Mouse (Mus musculus) cerebral cortex, adult 2 months (tissue): ENCODE results near the gene Srcap.

Experiments
- WGBS: fragments of 180-500 bp; shearing (Covaris S2); methylation state at CpG from one replicate; pipeline ENCODE4 v1.1.7; 2018; 5-methylcytosine and 5-hydroxymethylcytosine counted together

The Srcap gene

GRCm38 (mm10) chr7:127511808-127512230 lies at the start of gene Srcap:
Gene Srcap (plus strand): TSS chr7:127511983.
- WGBS, result under 1% methylated on average over 37 of the region's 37 CpGs

DNA sequence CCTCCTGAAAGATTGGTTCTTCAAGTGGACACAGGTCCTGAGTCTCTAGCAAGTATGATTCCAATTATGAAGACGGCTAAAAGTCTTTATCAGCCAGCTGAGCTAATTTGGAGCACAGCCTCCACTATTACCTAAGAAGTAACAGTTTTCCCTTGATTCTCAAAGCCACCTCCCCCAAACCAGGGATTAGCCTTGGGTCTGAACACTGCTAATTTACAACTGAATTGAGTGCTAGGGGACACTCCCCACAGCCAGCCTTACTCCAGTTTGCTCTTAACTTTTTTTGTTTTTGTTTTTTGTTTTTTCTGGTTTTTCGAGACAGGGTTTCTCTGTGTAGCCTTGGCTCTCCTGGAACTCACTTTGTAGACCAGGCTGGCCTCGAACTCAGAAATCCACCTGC lies 46.6 kb upstream of the Srcap start:
- WGBS, result 89% methylated on average over 3 of the region's 3 CpGs

DNA sequence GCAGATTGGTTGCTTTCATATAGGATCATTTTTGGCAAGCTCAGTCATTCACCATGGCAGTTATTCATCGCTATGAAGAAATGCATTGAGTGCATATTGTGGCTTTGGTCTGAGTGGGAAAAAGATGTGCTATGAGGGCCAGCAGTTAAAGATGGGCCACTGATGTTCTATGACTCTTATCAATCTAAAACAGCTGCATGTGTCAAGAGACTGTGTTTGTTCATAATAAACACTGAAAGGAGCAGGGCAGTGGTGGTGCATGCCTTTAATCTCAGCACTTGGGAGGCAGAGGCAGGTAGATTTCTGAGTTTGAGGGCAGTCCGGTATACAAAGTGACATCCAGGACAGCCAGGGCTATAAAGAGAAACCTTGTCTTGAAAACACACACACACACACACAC lies 46.1 kb upstream of the Srcap start:
- 95% methylated on average over 2 of the region's 2 CpGs for WGBS

DNA sequence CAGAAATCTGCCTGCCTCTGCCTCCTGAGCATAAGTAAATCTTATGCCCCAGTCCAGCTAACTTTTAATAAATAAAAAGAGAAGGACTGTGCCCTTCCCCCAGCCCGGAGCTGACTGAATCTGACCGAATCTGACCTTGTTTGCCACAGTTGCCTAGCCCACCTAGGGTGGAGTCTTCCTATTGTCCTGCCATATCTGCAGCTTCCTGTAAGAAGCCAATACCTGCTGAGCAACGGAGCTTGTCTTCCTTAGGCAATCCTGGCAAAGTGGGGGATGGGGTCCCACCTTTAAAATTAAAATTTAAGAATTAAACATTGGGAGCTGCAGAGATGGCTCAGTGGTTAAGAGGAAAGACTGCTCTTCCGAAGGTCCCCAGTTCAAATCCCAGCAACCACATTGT lies 45.2 kb upstream of the Srcap start:
- WGBS, result 92% methylated on average over 4 of the region's 4 CpGs

GRCm38 (mm10) chr7:127470011-127470715 lies 41.6 kb upstream of the Srcap start:
- 7% methylated on average over 10 of the region's 10 CpGs for WGBS

GRCm38 (mm10) chr7:127470743-127471645 lies 40.8 kb upstream of the Srcap start:
- under 1% methylated on average over 46 of the region's 46 CpGs for WGBS

GRCm38 (mm10) chr7:127471646-127472010 lies 40.2 kb upstream of the Srcap start:
- WGBS, result 1% methylated on average over 24 of the region's 25 CpGs

- WGBS, result 1% methylated on average over 7 of the region's 7 CpGs
Measured at GRCm38 (mm10) chr7:127472060-127472459, 39.7 kb upstream of the Srcap start.

- 76% methylated on average over 5 of the region's 5 CpGs for WGBS
Measured at GRCm38 (mm10) chr7:127473705-127474104, 38.1 kb upstream of the Srcap start.

DNA sequence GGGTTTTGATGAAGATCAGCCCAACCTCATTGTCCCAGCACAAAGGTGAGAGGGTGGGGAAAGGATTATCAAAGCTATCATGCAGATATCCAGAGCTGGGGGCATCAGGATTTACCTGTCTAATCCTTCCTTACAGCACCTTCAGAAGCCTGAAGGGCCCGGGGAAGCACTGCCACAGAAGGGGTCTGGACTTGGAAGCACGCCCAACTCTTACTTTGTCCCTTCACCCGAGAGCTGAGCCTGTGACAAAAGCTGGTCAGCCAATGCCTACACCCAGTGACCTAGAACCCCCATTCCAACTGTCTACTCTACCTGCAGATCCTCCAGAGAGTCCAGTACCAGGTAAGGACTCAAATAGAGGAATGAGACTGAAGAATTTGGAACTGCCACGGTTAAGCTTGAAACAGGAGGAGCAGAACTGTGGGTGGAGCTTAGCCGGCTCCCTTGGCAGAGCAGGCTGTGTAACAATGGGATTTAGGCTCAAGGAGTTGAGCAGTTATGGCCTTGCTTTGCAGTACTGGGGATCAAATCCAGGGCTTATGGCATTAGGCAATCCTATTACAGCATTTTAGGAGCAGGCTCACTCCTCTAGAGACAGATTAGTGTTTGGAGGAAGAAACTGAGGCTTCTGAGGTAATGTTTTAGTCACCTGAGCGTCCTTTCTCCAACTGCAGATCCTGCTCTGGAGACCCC lies 37.3 kb upstream of the Srcap start:
- WGBS, result 55% methylated on average over 6 of the region's 6 CpGs

DNA sequence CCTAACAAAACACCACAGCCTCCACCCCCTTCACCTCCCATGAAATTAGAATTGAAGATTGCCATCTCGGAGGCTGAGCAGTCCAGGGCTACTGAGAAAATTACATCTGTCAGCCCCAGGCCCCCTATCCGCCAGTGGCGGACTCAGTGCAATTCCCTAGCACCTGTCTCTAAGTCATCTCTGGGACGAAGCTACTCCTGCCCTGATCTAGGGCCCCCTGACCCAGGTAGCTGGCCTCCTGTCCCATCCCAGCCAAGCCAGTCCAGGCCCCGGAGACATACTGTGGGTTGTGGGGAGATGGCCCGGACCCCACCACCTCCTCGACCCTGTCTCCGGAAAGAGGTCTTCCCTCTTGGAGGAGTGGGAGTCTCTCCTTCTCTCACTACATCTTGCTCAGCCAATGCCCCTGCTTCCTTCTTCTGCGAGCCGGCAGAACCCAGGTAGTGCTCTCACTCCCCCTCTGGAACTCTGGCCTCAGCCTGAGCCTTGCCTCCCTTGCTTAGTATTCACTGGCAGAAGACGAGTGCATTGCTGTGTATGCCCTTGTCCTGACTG lies 36.5 kb upstream of the Srcap start:
- 94% methylated on average over 11 of the region's 11 CpGs for WGBS

- WGBS, result 92% methylated on average over 11 of the region's 11 CpGs
Measured at GRCm38 (mm10) chr7:127476336-127476735, 35.4 kb upstream of the Srcap start.

DNA sequence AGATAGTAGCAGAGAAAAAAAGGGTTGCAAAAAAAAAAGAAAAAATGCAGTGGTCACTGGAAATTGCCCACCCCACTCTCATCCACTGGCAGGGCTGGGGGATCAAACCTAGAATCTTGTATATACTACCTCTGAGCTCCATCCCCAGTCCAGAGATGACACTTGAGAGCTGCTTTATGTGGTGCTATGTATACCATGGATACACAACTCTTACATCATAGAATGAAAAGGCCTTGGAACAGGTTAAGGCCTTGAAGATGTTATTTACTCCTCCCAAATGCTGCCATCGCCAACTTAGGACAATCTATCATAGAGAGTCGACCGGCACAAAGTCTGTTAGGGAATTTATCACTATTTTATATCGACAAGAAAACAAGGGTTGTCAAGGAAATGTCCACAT lies 34.9 kb upstream of the Srcap start:
- WGBS, result 77% methylated on average over 4 of the region's 4 CpGs

DNA sequence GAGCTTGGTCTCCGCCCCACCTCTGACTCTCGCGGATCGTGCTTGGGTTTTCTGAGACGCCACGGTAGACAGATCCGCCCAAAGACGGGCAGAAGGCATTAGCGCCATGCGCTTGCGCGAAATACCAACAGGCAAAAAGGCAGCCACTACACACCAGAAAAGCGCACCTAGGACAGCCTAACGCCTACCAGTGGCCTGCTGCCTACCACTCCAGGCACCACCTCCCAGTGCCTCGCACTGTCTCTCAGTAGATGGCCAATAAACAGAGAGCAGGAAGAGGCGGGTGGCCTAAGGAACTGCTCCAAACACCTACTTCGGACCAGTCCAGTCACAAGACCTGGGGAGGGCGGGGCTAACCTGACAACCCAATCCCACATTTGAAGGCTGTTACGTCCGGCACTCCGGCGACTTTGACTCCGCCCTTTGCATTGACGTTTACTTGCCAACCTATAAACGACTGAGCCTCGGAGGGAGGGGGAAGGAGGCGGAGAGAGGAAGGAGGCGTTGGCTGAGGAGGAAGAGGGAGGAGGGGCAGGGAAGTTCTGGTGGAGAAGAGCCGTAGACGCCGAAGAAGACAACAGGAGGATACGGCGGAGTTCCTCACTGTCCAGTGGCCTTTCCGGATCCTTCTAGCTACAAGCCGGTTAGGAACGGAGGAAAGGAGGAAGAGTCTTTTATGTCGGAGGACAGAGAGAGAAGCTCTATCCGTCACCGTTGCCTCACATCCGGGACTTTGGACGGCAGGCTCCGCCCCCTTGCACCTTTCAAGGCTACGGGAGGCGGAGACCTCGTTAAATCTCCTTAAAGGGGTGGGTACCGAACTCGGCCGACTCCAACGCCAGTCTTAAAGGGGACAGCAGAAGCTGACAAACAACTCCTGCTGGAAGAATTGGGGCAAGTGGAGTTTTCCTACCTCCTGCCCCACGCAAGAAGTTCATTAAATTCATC lies 33.8 kb upstream of the Srcap start:
- WGBS, result under 1% methylated on average over 50 of the region's 50 CpGs

GRCm38 (mm10) chr7:127478635-127479317 lies 33.0 kb upstream of the Srcap start, which contains the start of gene Fbrs:
Gene Fbrs (plus strand): TSS chr7:127479199.
- under 1% methylated on average over 62 of the region's 62 CpGs for WGBS

DNA sequence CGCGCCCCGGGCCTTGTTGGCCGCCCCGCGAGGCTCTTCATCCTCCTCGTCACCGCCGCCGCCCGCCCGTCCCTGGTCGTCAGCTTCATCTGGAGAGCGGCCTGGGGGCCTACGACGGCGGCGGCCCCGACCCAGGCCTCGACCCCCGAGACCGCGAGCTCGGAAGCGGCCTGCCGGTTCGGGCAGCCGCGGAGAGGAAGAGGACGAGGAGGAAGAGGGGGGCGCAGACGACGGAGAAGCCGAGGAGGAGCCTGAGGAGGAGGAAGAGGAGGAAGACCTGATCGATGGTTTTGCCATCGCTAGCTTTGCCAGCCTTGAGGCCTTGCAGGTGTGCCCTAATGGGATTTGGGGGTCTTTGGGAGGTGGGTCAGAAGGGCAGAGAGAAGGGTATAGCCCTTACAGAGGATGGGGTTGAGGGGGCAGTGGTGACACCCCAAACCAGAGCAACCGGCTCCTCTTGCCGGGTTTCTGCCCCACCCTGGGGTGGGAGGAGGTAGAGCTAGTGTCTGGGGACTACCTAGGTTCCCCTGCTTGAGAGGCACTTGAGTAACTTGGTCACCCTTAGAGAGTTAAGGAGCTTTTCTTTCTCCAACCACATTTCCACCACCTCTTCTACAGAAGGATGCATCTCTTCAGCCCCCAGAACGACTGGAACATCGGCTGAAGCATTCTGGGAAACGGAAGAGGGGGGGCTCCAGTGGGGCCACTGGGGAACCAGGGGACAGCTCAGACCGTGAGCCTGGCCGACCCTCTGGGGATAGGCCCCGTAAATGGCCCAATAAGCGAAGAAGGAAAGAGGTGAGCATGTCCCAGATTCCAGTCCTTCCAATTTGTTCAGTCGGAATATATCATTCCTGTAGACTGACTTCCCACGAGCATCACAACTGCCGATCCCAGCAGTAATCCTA lies 32.2 kb upstream of the Srcap start:
- 2% methylated on average over 47 of the region's 48 CpGs for WGBS

DNA sequence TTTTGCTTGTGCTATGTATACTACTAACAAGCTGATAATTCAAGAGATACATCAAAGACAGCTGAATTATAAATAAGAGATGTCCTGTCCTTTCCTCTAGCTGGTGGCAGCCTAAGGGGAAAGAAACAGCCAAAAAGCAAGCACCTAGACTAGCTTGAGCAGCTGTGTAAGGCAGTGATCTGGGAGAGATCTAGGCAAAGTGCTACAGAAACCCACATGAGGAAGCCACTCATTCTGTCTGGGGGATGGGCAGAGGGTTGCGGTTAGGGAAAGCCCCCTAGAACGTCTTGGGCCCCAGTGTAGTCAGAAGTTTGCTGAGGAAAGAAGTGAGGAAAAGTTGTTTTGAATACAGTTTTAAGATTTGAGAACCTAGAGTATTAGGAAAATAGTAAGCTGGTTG lies 31.5 kb upstream of the Srcap start:
- 53% methylated on average over 2 of the region's 2 CpGs for WGBS

GRCm38 (mm10) chr7:127485416-127485815 lies 26.4 kb upstream of the Srcap start:
- 54% methylated on average over 5 of the region's 5 CpGs for WGBS

- 61% methylated on average over 4 of the region's 5 CpGs for WGBS
Measured at GRCm38 (mm10) chr7:127488364-127488763, 23.4 kb upstream of the Srcap start.
